Comparison of ENCODE assay signal across 28 mouse cellular contexts in genomic region chr5:28775648-28776359, GRCm38 (mm10).
A peak's percentile ranks its signal among the peaks of the same experiment; 100 is the strongest.
DNase-seq lines count a peak whose midpoint lies in the region; ATAC-seq and TF ChIP-seq lines count a peak whose summit lies in the region.
"Had no signal": no experiment of that assay in that cellular context is flagged by ENCODE, and none has a peak within 500 bp of the region (broad histone marks: within the 10 kb centered on the region; RNA-seq: fewer than 3 reads in every experiment).

No protein-coding gene starts in this region.

- no peaks in the 10 kb centered on the region for H3K36me3 ChIP-seq in hindbrain, embryonic 16.5 days (ENCODE audit: control insufficient read depth, insufficient read depth, low read length)
- no peaks in the 10 kb centered on the region for H3K36me3 ChIP-seq in hindbrain, embryonic 13.5 days
- no peaks in the 10 kb centered on the region for H3K36me3 ChIP-seq in midbrain, postnatal 0 days (ENCODE audit: insufficient read depth, low read length)
- H3K36me3 ChIP-seq: embryonic facial prominence, embryonic 10.5 days; embryonic facial prominence, embryonic 15.5 days; G1E; limb, embryonic 12.5 days; liver, embryonic 15.5 days; midbrain, embryonic 12.5 days; neural tube, embryonic 12.5 days had no signal

- H3K9ac ChIP-seq in hindbrain, embryonic 16.5 days (ENCODE audit: low read depth, low read length): no peak overlapping the region
- H3K9ac ChIP-seq in hindbrain, embryonic 13.5 days: no peak overlapping the region
- no peak overlapping the region for H3K9ac ChIP-seq in midbrain, postnatal 0 days (replicated peaks; ENCODE audit: low read length, poor library complexity, severe bottlenecking)
- H3K9ac ChIP-seq: embryonic facial prominence, embryonic 15.5 days; limb, embryonic 12.5 days; liver, embryonic 15.5 days; lung, embryonic 14.5 days; midbrain, embryonic 12.5 days; neural tube, embryonic 12.5 days had no signal

- WGBS in hindbrain, embryonic 16.5 days: 85% methylated on average over 2 of the region's 2 CpGs
- 86% methylated on average over 2 of the region's 2 CpGs for WGBS in hindbrain, embryonic 13.5 days
- WGBS in midbrain, postnatal 0 days: 64% methylated on average over 2 of the region's 2 CpGs

- no peak overlapping the region for H3K4me3 ChIP-seq in hindbrain, embryonic 16.5 days (ENCODE audit: low read length)
- no peak overlapping the region for H3K4me3 ChIP-seq in hindbrain, embryonic 13.5 days
- H3K4me3 ChIP-seq in midbrain, postnatal 0 days (ENCODE audit: low read depth, low read length): no peak overlapping the region
- H3K4me3 ChIP-seq: embryonic facial prominence, embryonic 10.5 days; embryonic facial prominence, embryonic 15.5 days; limb, embryonic 12.5 days; liver, embryonic 15.5 days; midbrain, embryonic 12.5 days; myocyte; neural tube, embryonic 12.5 days had no signal

- TF ChIP-seq CTCF in midbrain, postnatal 0 days (IDR thresholded peaks at IDR 0.05): no peak

- H3K27me3 ChIP-seq in hindbrain, embryonic 16.5 days (replicated peaks; ENCODE audit: control insufficient read depth, insufficient read depth, low read length): no peaks in the 10 kb centered on the region
- H3K27me3 ChIP-seq in hindbrain, embryonic 13.5 days: no peaks in the 10 kb centered on the region
- no peaks in the 10 kb centered on the region for H3K27me3 ChIP-seq in midbrain, postnatal 0 days (ENCODE audit: insufficient read depth, low read length)
- H3K27me3 ChIP-seq: embryonic facial prominence, embryonic 15.5 days; limb, embryonic 12.5 days; liver, embryonic 15.5 days; midbrain, embryonic 12.5 days; neural tube, embryonic 12.5 days; Patski had no signal

- no peak overlapping the region for H3K27ac ChIP-seq in hindbrain, embryonic 16.5 days (ENCODE audit: low read depth, low read length)
- no peak overlapping the region for H3K27ac ChIP-seq in hindbrain, embryonic 13.5 days
- peak overlapping the region; percentile 32; the same call in 1 of the 2 replicates for H3K27ac ChIP-seq in midbrain, postnatal 0 days (ENCODE audit: low read depth, low read length)
- H3K27ac ChIP-seq: embryonic facial prominence, embryonic 10.5 days; embryonic facial prominence, embryonic 15.5 days; limb, embryonic 12.5 days; liver, embryonic 15.5 days; midbrain, embryonic 12.5 days; neural tube, embryonic 12.5 days had no signal

- no peaks in the 10 kb centered on the region for H3K4me1 ChIP-seq in hindbrain, embryonic 16.5 days (ENCODE audit: control insufficient read depth, insufficient read depth, low read depth, low read length)
- peaks cover 4% of the 10 kb centered on the region for H3K4me1 ChIP-seq in hindbrain, embryonic 13.5 days (replicated peaks)
- H3K4me1 ChIP-seq in midbrain, postnatal 0 days (ENCODE audit: insufficient read depth, low read length): 0 out of 2 replicates have a peak, but pooled peaks cover 3% of the 10 kb centered on the region
- H3K4me1 ChIP-seq: embryonic facial prominence, embryonic 10.5 days; embryonic facial prominence, embryonic 15.5 days; limb, embryonic 12.5 days; liver, embryonic 15.5 days; neural tube, embryonic 12.5 days had no signal

- no peaks in the 10 kb centered on the region for H3K9me3 ChIP-seq in hindbrain, embryonic 16.5 days (ENCODE audit: control insufficient read depth, low read length)
- H3K9me3 ChIP-seq in hindbrain, embryonic 13.5 days: no peaks in the 10 kb centered on the region
- H3K9me3 ChIP-seq in midbrain, postnatal 0 days (ENCODE audit: low read length): no peaks in the 10 kb centered on the region
- H3K9me3 ChIP-seq: embryonic facial prominence, embryonic 10.5 days; embryonic facial prominence, embryonic 15.5 days; limb, embryonic 12.5 days; liver, embryonic 15.5 days; midbrain, embryonic 12.5 days; neural tube, embryonic 12.5 days had no signal

- H3K4me2 ChIP-seq in hindbrain, embryonic 16.5 days (ENCODE audit: low read length): no peak overlapping the region
- no peak overlapping the region for H3K4me2 ChIP-seq in hindbrain, embryonic 13.5 days
- no peak overlapping the region for H3K4me2 ChIP-seq in midbrain, postnatal 0 days (ENCODE audit: low read depth, low read length, poor library complexity, severe bottlenecking)
- H3K4me2 ChIP-seq: embryonic facial prominence, embryonic 15.5 days; limb, embryonic 12.5 days; liver, embryonic 15.5 days; lung, embryonic 14.5 days; midbrain, embryonic 12.5 days; neural tube, embryonic 12.5 days had no signal

- 0 out of 2 replicates have a peak, but pooled peaks have one; percentile 56 for ATAC-seq in hindbrain, embryonic 16.5 days
- no peak for ATAC-seq in hindbrain, embryonic 13.5 days (ENCODE audit: low FRiP score)
- peak; percentile 69 for ATAC-seq in midbrain, postnatal 0 days (ENCODE audit: low FRiP score)
- ATAC-seq: intestine, postnatal 0 days; Patski had no signal

- peak; percentile 17 for DNase-seq in adrenal gland, adult 2 months
- DNase-seq in adrenal gland, postnatal 14 days: no peak
- peak; percentile 37 for DNase-seq in brain, adult 2 months (ENCODE audit: low read depth, low spot score)
- peak; percentile 27 for DNase-seq in midbrain, postnatal 0 days (ENCODE audit: low spot score)
- no peak for DNase-seq in kidney, adult 8-10 months
- DNase-seq: adrenal gland, adult 8-10 months; cerebellum, adult 8-10 months; cerebellum, postnatal 25 days; gastrocnemius, postnatal 10 days; heart, postnatal 14 days; kidney, postnatal 14 days; lung, embryonic 14.5 days; lung, postnatal 14 days; right cerebral cortex, adult 18-20 months; spleen, adult 18-20 months; thymus, postnatal 25 days had no signal

Comparison
In these comparisons a context has a peak if more than half of its experiments do, and no peak if none do; other contexts are left out.
1. DNase-seq: peak in adrenal gland, adult 2 months (single experiment), brain, adult 2 months (single experiment) and midbrain, postnatal 0 days (single experiment); none in adrenal gland, postnatal 14 days (single experiment) and kidney, adult 8-10 months (0 of 2).